Mouse (Mus musculus) ES-E14 (cell line): Measurements from ENCODE around the gene Slc30a10. TPM values are rescaled to one million over a fixed set of nuclear protein-coding genes. Genes with fewer than 3 reads are reported as not detected.
A peak's percentile ranks its signal among the peaks of the same experiment; 100 is the strongest.

ENCODE experiments used
- DNase-seq: peaks from one replicate; pipeline ENCODE4 v3.0.0-alpha.2; 2013; ENCODE audit warnings: low read depth, low spot score
- H3K27ac ChIP-seq: 2 replicates; pipeline ENCODE4 v1.5.1; 2012; ENCODE audit warnings: low read depth, mild to moderate bottlenecking, low read length, moderate library complexity, mixed read lengths; ENCODE audit not compliant: poor library complexity, insufficient read depth, severe bottlenecking
- H3K36me3 ChIP-seq: 2 replicates; pipeline ENCODE4 v1.6.1; 2012; ENCODE audit warnings: mild to moderate bottlenecking, low read length, moderate library complexity, mixed read lengths; ENCODE audit not compliant: control insufficient read depth, poor library complexity, insufficient read depth, severe bottlenecking
- H3K4me1 ChIP-seq, 2 experiments: fragments of 150-350 bp in 1 of 2; sonication (generic) in 1 of 2; 2 replicates each; pipeline ENCODE4 v1.6.1; 2012; ENCODE audit warnings: low read length in 2 of 2, mild to moderate bottlenecking in 1 of 2, mixed read lengths in 1 of 2; ENCODE audit not compliant: control insufficient read depth in 2 of 2, insufficient read depth in 2 of 2, poor library complexity in 1 of 2
- H3K4me3 ChIP-seq, 2 experiments: fragments of 150-350 bp in 1 of 2; sonication (generic) in 1 of 2; 2 replicates each; pipeline ENCODE4 v1.5.1; 2012; ENCODE audit warnings: low read length in 2 of 2, low read depth in 1 of 2, mild to moderate bottlenecking in 1 of 2, mixed read lengths in 1 of 2; ENCODE audit not compliant: insufficient read depth in 1 of 2, poor library complexity in 1 of 2, severe bottlenecking in 1 of 2
- H3K9ac ChIP-seq: 2 replicates; pipeline ENCODE4 v1.6.1; 2012; ENCODE audit warnings: low read depth, mild to moderate bottlenecking, low read length, mixed read lengths; ENCODE audit not compliant: poor library complexity, insufficient read depth, severe bottlenecking
- H3K9me3 ChIP-seq: fragments of 150-350 bp; sonication (generic); 2 replicates; pipeline ENCODE4 v1.6.1; 2012; ENCODE audit warnings: low read depth, mild to moderate bottlenecking, low read length; ENCODE audit not compliant: control insufficient read depth, insufficient read depth
- CHD2 ChIP-seq: IDR thresholded peaks from 2 replicates; pipeline ENCODE4 v1.6.1; 2014; ENCODE audit warnings: mild to moderate bottlenecking, low read depth, low read length, inconsistent platforms
- HCFC1 ChIP-seq: IDR thresholded peaks from 2 replicates; pipeline ENCODE4 v1.6.1; 2012; ENCODE audit warnings: low read length, inconsistent platforms, borderline replicate concordance; ENCODE audit not compliant: insufficient read depth
- MAFK ChIP-seq: IDR thresholded peaks from 2 replicates; pipeline ENCODE4 v1.6.1; 2014; ENCODE audit warnings: mild to moderate bottlenecking, low read depth, low read length, inconsistent platforms; ENCODE audit not compliant: insufficient read depth
- ZC3H11A ChIP-seq: IDR thresholded peaks from 2 replicates; pipeline ENCODE4 v1.6.1; 2012; ENCODE audit warnings: low read depth, mild to moderate bottlenecking, inconsistent platforms, low read length, borderline replicate concordance
- ZNF384 ChIP-seq: IDR thresholded peaks from 2 replicates; pipeline ENCODE4 v1.6.1; 2012; ENCODE audit warnings: low read depth, low read length, inconsistent platforms
- in situ Hi-C, 2 experiments: fragments of 600-800 bp; cut with MboI; formaldehyde crosslinking; loops; one replicate each; pipeline ENCODE4 v1.15.1; 2025; ENCODE audit warnings: low sequenced_read_pairs in 2 of 2, inconsistent platforms in 1 of 2; ENCODE audit not compliant: unreplicated experiment in 2 of 2
- total RNA-seq: library from RNA; depleted of rRNA; stranded (reverse); fragments of 300-350 nt; gene quantifications from 2 replicates; pipeline ENCODE4 v1.2.3, GENCODE M21; 2012; rRNA removed

Slc30a10 gene
- total RNA-seq, result 0.45 and 0.58 TPM in 2 replicates

DNA sequence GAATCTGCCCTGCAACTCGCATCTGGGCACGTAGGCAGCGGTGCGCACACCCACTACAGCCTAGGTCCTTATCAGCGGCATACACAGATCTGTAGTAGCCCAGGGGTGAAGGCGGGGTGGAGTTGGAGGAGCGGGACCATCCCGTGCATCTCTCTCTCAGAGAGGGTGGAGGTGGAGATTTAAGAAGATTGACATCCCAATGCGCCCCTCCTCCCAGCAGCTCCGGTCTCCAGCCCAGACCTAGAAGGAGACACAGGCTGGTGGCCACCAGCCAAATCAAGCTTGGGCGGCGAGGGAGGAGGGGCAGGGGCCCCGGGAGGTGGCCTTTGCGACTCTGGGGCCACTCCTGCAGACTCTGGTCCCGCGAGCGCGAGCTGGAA lies at the start of gene Slc30a10:
Gene Slc30a10 (plus strand): TSS at position 274 of the 380 bp plus-strand sequence.
- in situ Hi-C loops, result no loop called here

DNA sequence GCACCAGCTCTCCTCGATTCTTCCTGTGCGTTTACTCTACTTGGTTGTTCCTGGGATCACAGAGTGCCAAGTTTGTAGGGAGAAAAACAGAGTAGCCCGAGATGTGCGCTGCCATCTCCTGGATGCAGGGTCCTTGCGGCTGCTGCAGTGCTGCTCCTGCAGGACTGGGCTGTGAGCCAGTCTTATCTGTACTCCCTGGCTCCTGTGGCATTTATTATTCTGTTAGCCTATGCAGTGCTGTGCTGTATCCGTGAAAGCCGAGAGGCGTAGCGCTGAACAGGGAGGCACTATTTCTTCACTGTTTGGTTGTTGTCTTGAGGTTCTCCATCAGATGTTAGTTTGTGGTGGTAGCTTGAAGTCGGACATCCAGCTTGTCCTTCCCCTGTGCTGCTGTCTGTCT lies 48.7 kb upstream of the Slc30a10 start:
- H3K36me3 ChIP-seq, result peaks cover 35% of the 10 kb centered on the region
- no peak for DNase-seq
- in situ Hi-C loops, result no loop called here
- H3K9ac ChIP-seq, result no peak overlapping the region
- no peak for TF ChIP-seq ZNF384
- TF ChIP-seq CHD2, result no peak
- TF ChIP-seq ZC3H11A, result no peak
- no peak for TF ChIP-seq MAFK
- no peak for TF ChIP-seq HCFC1
- no peaks in the 10 kb centered on the region for H3K9me3 ChIP-seq
- no peaks in the 10 kb centered on the region for H3K4me1 ChIP-seq
- no peak overlapping the region for H3K4me3 ChIP-seq
- H3K27ac ChIP-seq, result no peak overlapping the region

More for the DNA sequence above, at the start of gene Slc30a10:
- H3K4me1 ChIP-seq, result peaks cover 0 to 4% of the 10 kb centered on the region in 2 experiments; a peak in 1 of 4 replicates
- peak; percentile 62 for DNase-seq
- no peaks in the 10 kb centered on the region for H3K9me3 ChIP-seq
- H3K36me3 ChIP-seq, result no peaks in the 10 kb centered on the region
- peak within 1 kb of the TSS; percentile 46 for H3K9ac ChIP-seq
- no peak within 1 kb of the TSS for H3K27ac ChIP-seq
- TF ChIP-seq MAFK (no peak), ZNF384 (no peak), CHD2 (no peak), HCFC1 (no peak), ZC3H11A (no peak)
- H3K4me3 ChIP-seq, result peak within 1 kb of the TSS; percentile 75 to 76

DNA sequence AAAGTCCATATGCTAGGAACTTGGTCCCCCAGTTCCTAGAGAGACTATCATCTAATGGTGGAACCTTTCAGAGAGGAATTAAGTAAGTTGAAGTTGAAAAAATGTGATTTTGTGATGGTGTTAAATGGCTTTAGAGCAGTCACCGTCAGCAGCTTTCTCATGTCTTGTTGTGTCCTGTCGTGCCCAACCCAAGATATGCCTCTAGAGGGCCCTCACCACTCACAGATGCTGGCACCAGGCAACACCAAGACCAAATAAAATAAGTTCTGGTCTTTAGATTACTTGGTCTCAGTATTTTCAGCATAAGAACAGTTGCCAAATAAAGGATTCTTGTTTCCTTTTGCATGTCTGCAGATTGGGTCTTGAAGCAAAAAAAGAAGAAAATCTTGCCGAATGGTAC lies 44.8 kb upstream of the Slc30a10 start:
- H3K36me3 ChIP-seq, result peaks cover 38% of the 10 kb centered on the region
- in situ Hi-C loops, result no loop called here
- DNase-seq, result no peak
- H3K4me1 ChIP-seq, result no peaks in the 10 kb centered on the region
- TF ChIP-seq HCFC1 (no peak), ZNF384 (no peak), ZC3H11A (no peak), CHD2 (no peak), MAFK (no peak)
- no peak overlapping the region for H3K4me3 ChIP-seq
- no peak overlapping the region for H3K9ac ChIP-seq
- no peaks in the 10 kb centered on the region for H3K9me3 ChIP-seq
- no peak overlapping the region for H3K27ac ChIP-seq

DNA sequence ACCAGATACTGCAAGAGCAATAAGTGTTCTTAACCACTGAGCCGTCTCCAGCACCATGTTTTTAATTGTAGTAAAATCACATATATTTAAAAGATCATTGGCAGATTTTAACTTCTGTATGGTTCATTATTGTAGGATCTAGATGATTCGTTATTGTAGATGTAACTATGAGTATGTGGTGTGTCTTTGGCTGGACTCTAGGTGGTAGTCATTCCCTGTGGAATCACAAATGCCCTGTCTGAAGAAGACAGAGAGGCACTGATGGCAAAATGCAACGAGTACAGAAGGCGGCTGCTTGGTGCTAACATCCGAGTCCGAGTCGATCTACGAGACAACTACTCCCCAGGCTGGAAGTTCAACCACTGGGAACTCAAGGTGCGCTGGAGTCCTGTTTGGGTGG lies 36.6 kb upstream of the Slc30a10 start:
- in situ Hi-C loops, result loop anchor here in 1 of 2 experiments (5.0 kb wide), 1 partner anchor 41 kb away; no protein-coding TSS in a partner anchor
- H3K4me3 ChIP-seq, result no peak overlapping the region
- H3K4me1 ChIP-seq, result no peaks in the 10 kb centered on the region
- no peak overlapping the region for H3K27ac ChIP-seq
- H3K9ac ChIP-seq, result no peak overlapping the region
- no peak for DNase-seq
- no peaks in the 10 kb centered on the region for H3K9me3 ChIP-seq
- peaks cover 51% of the 10 kb centered on the region for H3K36me3 ChIP-seq
- TF ChIP-seq ZC3H11A (no peak), ZNF384 (no peak), CHD2 (no peak), HCFC1 (no peak), MAFK (no peak)

DNA sequence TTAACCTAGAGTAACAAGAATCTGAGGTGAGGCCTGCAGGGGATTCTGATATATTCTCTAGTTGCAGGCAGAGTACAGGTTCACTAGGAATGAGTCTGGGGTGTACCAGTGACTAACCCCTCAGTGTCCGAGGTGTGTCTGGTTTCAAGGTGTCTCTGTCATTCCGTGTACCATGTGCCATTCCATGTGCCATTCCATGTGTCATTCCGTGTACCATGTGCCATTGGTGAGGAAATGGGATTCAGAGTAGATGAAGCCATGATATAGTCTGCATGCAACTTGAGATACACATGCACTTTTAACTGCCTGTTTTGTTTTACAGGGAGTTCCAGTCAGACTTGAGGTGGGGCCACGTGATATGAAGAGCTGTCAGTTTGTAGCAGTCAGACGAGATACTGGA lies 34.8 kb upstream of the Slc30a10 start:
- Histone ChIP-seq H3K9me3 (no peaks in the 10 kb centered on the region), H3K4me3 (no peak overlapping the region), H3K27ac (no peak overlapping the region), H3K9ac (no peak overlapping the region), H3K4me1 (no peaks in the 10 kb centered on the region), H3K36me3 (peaks cover 47% of the 10 kb centered on the region)
- no peak for DNase-seq
- in situ Hi-C loops, result loop anchor here in 1 of 2 experiments (5.0 kb wide), 1 partner anchor 43 kb away; no protein-coding TSS in a partner anchor
- no peak for TF ChIP-seq CHD2
- TF ChIP-seq ZC3H11A, result no peak
- no peak for TF ChIP-seq ZNF384
- no peak for TF ChIP-seq HCFC1
- TF ChIP-seq MAFK, result no peak
